Mouse (Mus musculus): ENCODE measurements around the gene Ercc2. TPM values are rescaled to one million over a fixed set of nuclear protein-coding genes. Genes with fewer than 3 reads are reported as not detected.

Ercc2 gene
- polyA plus RNA-seq, 1 experiment from 2014 or later = 23.3 TPM

DNA sequence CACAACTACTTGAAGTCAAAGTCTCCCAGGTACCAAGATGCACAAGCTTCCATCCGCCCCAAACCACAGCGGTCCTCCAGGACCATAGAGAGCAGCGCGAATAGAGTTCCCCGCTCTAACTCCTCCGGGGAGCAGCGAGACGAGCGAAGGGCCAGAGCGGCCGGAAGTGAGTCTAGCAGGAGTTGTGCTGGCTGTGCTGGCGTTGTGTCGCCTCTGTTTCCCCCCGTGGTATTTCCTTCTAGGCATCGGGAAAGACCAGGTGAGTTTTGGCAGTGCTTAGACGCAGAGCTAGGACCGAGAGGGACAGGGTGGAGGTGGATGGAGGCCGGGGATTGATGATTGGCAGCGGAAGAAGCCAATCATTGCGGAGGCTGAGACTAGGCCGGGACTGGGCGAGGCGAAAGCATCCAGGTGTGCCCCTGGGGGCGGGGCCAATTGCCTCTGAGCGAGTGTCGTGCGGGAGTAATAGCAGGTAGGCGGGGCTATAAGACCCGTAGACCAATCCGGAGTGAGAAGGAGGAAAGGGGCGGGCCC is 36.8 kb upstream of the Ercc2 start:
- Histone ChIP-seq H3K36me3 (replicated peaks) (peaks cover 19% of the 10 kb centered on the region), H3K27ac (peak overlapping the region; percentile 83), H3K27me3 (peaks cover 20% of the 10 kb centered on the region), H3K4me2 (peak overlapping the region; percentile 72), H3K9ac (peak overlapping the region; percentile 71), H3K4me1 (peaks cover 32% of the 10 kb centered on the region), H3K9me3 (no peaks in the 10 kb centered on the region), H3K4me3 (replicated peaks) (peak overlapping the region; percentile 63)
- WGBS = under 1% methylated on average over 31 of the region's 31 CpGs
- peak; percentile 95 for ATAC-seq (ENCODE audit: low FRiP score)

DNA sequence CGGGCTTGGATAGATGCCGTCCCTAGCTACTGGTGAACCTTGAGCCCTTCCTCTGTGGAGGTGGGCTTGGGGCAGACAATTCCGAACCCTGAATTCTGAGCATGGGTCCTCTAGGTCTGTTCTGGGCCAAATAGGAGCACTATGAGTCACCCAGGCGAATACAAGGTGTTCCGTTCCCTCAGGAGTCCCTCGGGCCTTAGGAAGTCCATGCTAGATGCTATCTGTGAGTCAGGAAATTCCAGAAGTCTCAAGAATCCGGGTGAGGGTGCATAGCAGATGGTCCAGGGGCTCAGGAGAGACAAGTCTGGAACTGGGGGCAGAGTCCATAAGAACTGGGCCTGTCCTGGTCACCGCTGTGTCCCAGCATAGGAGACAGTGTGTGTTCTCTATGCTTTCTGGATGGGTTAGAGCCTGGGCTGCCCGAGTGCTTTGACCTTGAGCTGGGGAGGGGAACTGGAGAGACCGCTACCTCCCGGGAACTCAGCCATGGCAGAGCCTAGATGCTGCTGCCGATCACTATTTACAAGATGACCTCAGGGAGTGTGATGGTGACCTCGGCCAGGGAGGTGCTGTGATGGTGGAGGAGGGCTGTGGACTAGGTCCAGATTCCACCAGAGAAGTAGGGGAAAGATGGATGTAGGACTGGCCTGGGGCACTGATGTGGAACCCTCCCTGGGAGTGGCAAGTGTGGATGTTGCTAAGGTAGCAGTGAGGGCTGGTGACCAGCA is 32.5 kb upstream of the Ercc2 start:
- Histone ChIP-seq H3K9ac (no peak overlapping the region), H3K9me3 (no peaks in the 10 kb centered on the region), H3K4me1 (peaks cover 14% of the 10 kb centered on the region), H3K27me3 (no peaks in the 10 kb centered on the region), H3K27ac (no peak overlapping the region), H3K4me2 (no peak overlapping the region), H3K36me3 (replicated peaks) (peaks cover 59% of the 10 kb centered on the region), H3K4me3 (replicated peaks) (no peak overlapping the region)
- ATAC-seq (ENCODE audit: low FRiP score) = no peak
- WGBS = 88% methylated on average over 13 of the region's 13 CpGs

DNA sequence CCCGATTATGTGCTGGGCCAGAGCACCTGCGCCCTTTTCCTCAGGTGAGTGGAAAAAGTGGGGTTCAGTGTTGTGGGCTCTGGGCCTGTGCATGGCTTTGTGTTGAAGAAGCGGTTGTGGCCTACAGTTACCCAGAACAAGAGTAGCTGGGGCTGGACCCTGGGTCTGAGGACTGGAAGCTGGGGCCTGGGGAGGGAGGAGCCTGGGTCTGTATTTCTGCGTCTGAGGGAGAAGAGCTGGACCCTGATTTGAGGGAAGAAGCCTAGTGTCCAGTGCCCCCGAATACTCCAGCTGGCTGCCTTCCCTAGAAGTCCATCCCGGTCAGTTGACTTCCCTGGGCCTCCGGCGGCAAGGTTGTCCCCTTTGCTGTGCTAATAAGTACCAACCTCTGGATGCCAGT is 31.6 kb upstream of the Ercc2 start:
- Histone ChIP-seq H3K27ac (no peak overlapping the region), H3K27me3 (no peaks in the 10 kb centered on the region), H3K9me3 (no peaks in the 10 kb centered on the region), H3K36me3 (replicated peaks) (peaks cover 68% of the 10 kb centered on the region), H3K4me1 (peaks cover 10% of the 10 kb centered on the region), H3K4me2 (no peak overlapping the region), H3K9ac (no peak overlapping the region), H3K4me3 (replicated peaks) (no peak overlapping the region)
- no peak for ATAC-seq (ENCODE audit: low FRiP score)
- 92% methylated on average over 8 of the region's 8 CpGs for WGBS

DNA sequence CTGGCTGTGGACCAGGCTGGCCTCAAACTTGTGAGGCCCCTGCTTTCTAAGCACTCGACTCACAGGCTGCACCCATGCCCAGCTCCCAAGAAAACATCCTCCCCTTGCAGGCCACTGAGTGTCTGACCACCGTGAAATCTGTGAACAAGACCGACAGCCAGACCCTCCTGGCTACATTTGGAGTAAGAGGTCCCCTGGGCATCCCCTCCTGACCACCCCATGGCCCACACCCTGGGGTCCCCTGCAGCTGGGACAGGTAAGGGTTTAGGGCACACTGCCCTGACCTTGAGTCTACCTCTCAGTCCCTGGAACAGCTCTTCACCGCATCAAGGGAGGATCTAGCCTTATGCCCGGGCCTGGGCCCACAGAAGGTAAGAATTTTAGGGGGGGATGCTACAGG is 26.8 kb upstream of the Ercc2 start:
- H3K36me3 ChIP-seq (replicated peaks) = peaks cover 71% of the 10 kb centered on the region
- WGBS = 89% methylated on average over 5 of the region's 5 CpGs

DNA sequence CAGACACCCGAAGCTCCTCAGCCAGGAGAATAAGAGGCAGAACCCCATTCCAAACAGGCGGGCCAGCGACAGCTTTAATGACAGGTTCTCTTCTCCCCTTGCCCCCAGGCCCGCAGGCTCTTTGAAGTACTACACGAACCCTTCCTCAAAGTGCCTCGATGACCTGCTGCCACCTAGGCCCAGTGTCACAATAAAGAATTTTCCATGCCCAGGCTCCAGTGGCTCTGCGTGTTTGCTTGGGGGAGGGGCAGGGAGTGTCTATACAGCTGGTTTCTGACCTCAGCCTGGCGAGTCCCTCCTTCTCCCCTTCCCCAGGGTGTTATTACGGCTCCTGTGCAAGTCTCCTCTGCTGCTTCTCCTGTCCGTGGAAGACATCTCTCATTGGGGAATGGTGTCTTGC is 25.5 kb upstream of the Ercc2 start:
- H3K36me3 ChIP-seq (replicated peaks) = peaks cover 60% of the 10 kb centered on the region
- H3K27me3 ChIP-seq = no peaks in the 10 kb centered on the region
- peaks cover 24% of the 10 kb centered on the region for H3K4me1 ChIP-seq
- no peak overlapping the region for H3K9ac ChIP-seq
- WGBS = 81% methylated on average over 10 of the region's 10 CpGs
- no peak for ATAC-seq (ENCODE audit: low FRiP score)
- H3K4me2 ChIP-seq = no peak overlapping the region
- no peak overlapping the region for H3K27ac ChIP-seq
- no peaks in the 10 kb centered on the region for H3K9me3 ChIP-seq
- H3K4me3 ChIP-seq (replicated peaks) = no peak overlapping the region

More for the DNA sequence above, 26.8 kb upstream of the Ercc2 start:
- Histone ChIP-seq H3K27ac (no peak overlapping the region), H3K9me3 (no peaks in the 10 kb centered on the region), H3K4me1 (peaks cover 13% of the 10 kb centered on the region), H3K27me3 (no peaks in the 10 kb centered on the region), H3K9ac (no peak overlapping the region), H3K4me2 (no peak overlapping the region), H3K4me3 (replicated peaks) (no peak overlapping the region)
- ATAC-seq (ENCODE audit: low FRiP score) = no peak

DNA sequence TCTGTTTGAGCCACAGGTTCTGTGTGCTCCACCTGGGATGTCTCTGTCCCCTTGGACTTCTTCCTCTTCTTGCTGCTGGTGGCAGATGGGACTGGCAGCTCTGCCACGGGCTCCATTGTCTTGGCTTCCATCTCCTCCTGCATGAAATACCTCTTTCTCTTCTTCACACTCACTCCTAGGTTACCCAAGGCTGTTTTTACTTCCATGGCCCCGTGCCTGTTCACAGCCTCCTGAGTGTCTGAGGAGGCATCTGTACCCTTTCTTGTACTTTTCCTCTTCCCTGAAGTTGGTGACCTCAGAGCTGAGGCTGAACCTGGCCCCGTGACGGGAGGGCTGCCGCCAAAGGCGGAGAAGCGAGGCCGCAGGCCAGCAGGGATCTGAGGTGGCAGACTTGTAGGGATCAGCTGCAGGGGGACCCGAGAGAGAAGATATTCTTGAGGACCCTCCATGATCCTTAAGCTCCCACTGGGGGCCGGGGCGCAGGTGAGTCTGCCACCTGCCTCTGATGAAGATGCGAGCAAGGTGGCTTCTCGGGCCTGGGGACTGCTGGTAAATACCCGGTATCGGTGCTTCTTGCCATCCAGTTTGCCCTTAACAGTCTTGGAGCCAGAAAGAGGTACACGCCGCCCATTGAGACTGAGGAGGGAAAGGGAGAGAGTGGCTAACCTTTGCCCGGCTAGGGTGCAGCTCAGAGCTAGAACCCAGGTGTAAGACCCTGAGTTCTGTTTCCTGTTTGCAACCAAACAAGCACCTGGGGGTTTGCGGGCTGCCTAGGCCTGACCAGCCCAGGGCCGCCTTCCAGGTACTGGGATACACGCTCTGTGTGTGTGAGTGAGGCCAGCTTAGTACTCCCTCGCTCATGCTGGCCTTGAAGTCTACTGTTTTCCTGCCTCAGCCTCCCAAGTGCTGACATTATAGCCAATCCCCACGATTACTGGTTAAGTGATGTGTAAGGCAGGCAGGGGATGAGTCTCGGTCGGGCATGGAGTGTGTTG is 24.1 kb upstream of the Ercc2 start:
- H3K27ac ChIP-seq = no peak overlapping the region
- no peak for ATAC-seq (ENCODE audit: low FRiP score)
- WGBS = 94% methylated on average over 25 of the region's 25 CpGs
- peak overlapping the region; percentile 97 for H3K4me2 ChIP-seq
- no peaks in the 10 kb centered on the region for H3K9me3 ChIP-seq
- peaks cover 47% of the 10 kb centered on the region for H3K36me3 ChIP-seq (replicated peaks)
- peak overlapping the region; percentile 66 for H3K4me3 ChIP-seq (replicated peaks)
- peaks cover 7% of the 10 kb centered on the region for H3K27me3 ChIP-seq
- peak overlapping the region; percentile 73 for H3K9ac ChIP-seq
- H3K4me1 ChIP-seq = peaks cover 38% of the 10 kb centered on the region

DNA sequence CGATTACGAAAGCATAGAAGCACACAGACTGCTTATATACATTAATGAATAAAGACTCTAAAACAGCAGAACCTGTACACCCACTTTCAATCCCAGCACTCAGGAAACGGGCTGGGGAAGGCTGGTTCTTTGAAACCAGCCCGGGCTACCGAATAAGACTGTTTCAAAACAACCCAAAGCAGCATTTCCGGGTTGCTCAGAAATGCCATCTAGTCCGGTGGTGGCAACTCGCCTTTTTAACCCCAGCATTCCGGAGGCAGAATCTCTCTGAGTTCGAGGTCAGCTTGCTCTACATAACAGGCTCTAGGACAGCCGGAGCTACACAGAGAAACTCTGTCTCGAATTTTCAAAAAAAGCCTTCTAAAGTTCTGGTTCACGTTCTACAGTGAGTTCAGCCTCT is 23.2 kb upstream of the Ercc2 start:
- H3K4me2 ChIP-seq = peak overlapping the region; percentile 97
- peak overlapping the region; percentile 73 for H3K9ac ChIP-seq
- peaks cover 15% of the 10 kb centered on the region for H3K27me3 ChIP-seq
- peak overlapping the region; percentile 66 for H3K4me3 ChIP-seq (replicated peaks)
- 23% methylated on average over 13 of the region's 13 CpGs for WGBS
- H3K4me1 ChIP-seq = peaks cover 40% of the 10 kb centered on the region
- peaks cover 38% of the 10 kb centered on the region for H3K36me3 ChIP-seq (replicated peaks)
- no peak for ATAC-seq (ENCODE audit: low FRiP score)
- H3K9me3 ChIP-seq = no peaks in the 10 kb centered on the region
- H3K27ac ChIP-seq = no peak overlapping the region

DNA sequence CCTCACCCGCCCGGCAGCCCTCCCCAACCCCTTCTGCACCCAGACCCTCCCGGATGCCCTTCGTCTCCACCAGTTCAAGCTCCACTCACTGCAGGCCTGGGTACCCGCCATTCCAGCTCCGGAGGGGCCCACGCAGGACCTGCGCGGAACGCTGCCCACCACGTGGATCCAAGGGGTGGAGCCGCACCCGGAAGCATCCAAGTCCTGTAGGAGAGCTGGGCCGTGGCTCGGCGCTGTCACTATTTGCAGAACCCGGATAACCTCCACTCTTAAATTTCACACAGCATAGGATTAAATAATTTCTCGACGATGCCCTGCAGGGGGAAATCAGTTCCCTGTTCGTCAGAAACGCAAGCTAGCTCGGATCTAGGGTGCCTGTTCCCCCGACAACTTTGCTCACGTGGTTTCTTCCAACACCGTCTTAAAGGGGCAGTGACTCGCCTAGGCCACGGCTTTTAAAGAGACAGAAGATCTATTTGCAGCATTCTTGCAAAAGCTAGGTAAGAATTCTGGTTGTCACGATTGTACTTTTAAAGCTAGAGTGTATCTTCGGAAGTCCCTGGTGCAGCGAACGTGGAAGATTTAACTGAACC is 22.4 kb upstream of the Ercc2 start, which contains the start of the genes Cd3eap and Ppp1r13l:
Gene Cd3eap, minus strand, starts transcription at position 185 of the 593 bp plus-strand sequence.
Gene Ppp1r13l, plus strand, starts transcription at position 451 of the 593 bp plus-strand sequence.
- Histone ChIP-seq H3K4me3 (replicated peaks) (peak within 1 kb of the TSS; percentile 66), H3K27ac (peak within 1 kb of the TSS; percentile 47; the same call in 1 of the 2 replicates), H3K4me1 (peaks cover 46% of the 10 kb centered on the region), H3K27me3 (peaks cover 16% of the 10 kb centered on the region), H3K36me3 (replicated peaks) (peaks cover 31% of the 10 kb centered on the region), H3K9me3 (no peaks in the 10 kb centered on the region), H3K4me2 (peak within 1 kb of the TSS; percentile 97), H3K9ac (peak within 1 kb of the TSS; percentile 73)
- WGBS = under 1% methylated on average over 31 of the region's 31 CpGs
- ATAC-seq (ENCODE audit: low FRiP score) = peak; percentile 77

DNA sequence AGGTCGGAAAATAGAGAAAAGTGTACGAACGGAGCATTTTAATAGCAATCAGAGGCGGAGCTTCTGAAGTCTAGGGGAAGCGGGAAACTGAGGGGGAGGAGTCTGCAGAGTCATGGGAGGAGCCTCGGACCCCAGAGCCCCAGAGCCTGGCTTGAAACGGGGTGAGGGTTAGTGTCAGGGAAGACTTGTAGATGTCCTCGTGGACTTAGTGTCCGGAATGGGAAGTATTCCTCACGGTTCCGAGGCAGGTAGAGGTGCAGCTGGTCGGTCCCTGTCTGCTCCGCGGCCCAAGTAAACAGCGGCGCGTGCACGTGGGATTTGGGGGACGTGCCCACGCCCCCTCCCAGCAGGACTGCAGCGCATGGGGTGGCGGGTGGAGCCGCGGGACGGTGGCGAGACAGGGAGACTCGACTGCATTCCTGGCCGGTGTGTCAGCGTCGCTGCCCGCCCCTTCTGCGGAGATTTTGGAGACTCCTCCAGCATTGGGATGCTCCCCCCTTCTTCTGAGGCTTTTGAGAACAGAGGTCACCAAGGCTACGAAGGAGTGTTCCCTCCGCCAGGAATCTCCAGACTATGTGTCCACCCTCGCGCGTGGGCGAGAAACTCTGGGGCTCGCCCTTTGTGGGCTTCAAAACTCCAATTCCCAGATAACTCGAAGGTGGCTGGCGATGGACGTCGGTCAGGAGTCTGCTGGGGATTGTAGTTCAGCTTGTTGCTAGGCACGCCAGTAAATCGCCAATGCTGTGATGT is 21.7 kb upstream of the Ercc2 start:
- peaks cover 16% of the 10 kb centered on the region for H3K27me3 ChIP-seq
- peak overlapping the region; percentile 97 for H3K4me2 ChIP-seq
- H3K4me3 ChIP-seq (replicated peaks) = peak overlapping the region; percentile 66
- under 1% methylated on average over 45 of the region's 45 CpGs for WGBS
- peak; percentile 78 for ATAC-seq (ENCODE audit: low FRiP score)
- no peak overlapping the region for H3K27ac ChIP-seq
- H3K36me3 ChIP-seq (replicated peaks) = peaks cover 25% of the 10 kb centered on the region
- peaks cover 46% of the 10 kb centered on the region for H3K4me1 ChIP-seq
- no peaks in the 10 kb centered on the region for H3K9me3 ChIP-seq
- peak overlapping the region; percentile 73 for H3K9ac ChIP-seq

DNA sequence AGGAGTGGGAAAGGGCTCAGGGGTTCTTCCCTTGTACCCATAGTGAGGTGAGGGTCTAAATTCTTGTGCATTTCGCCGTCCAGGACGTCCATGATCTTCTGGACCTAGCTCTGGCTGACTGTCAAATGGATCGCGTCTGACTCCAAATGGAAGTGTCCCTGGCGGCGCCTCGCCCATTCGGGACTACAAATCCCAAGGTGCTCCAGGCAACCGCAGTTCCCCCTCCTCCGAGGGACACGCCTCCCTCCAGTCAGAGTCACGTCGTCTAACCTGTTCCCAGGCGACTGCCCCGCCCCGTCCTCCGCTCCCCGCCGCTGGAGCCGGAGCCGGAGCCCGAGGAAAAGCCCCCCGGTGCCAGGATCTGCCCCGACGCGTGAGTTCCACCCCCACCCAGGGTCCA is 20.9 kb upstream of the Ercc2 start:
- peak overlapping the region; percentile 73 for H3K9ac ChIP-seq
- WGBS = under 1% methylated on average over 27 of the region's 27 CpGs
- H3K9me3 ChIP-seq = no peaks in the 10 kb centered on the region
- ATAC-seq (ENCODE audit: low FRiP score) = peak; percentile 73
- H3K4me2 ChIP-seq = peak overlapping the region; percentile 97
- peaks cover 46% of the 10 kb centered on the region for H3K4me1 ChIP-seq
- peaks cover 18% of the 10 kb centered on the region for H3K36me3 ChIP-seq (replicated peaks)
- H3K27me3 ChIP-seq = peaks cover 16% of the 10 kb centered on the region
- H3K27ac ChIP-seq = no peak overlapping the region
- peak overlapping the region; percentile 66 for H3K4me3 ChIP-seq (replicated peaks)

DNA sequence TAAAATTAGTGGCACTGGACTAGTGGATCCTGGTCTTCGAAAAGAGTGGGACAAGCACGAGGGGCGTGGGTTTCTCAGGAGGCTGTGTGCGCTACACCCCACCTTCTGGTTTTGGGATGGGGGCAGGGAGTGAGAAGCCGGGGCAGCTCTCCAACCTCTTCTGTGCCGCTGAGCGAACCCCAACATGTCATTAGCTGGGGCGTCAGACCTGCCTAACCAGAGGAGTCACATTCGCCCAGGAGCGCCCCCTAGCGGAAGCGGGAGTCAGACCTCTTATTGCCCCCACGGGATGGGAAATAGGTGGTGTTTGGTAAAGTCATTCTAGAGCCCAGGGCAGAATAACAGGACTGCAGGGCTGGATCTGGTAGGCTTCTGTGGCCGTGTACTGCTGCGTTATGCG is 20.1 kb upstream of the Ercc2 start:
- ATAC-seq (ENCODE audit: low FRiP score) = no peak
- H3K36me3 ChIP-seq (replicated peaks) = peaks cover 10% of the 10 kb centered on the region
- peak overlapping the region; percentile 97 for H3K4me2 ChIP-seq
- H3K4me1 ChIP-seq = peaks cover 46% of the 10 kb centered on the region
- peak overlapping the region; percentile 66 for H3K4me3 ChIP-seq (replicated peaks)
- H3K27me3 ChIP-seq = peaks cover 16% of the 10 kb centered on the region
- 0 out of 2 replicates have a peak overlapping the region, but pooled peaks have one; percentile 73 for H3K9ac ChIP-seq
- no peaks in the 10 kb centered on the region for H3K9me3 ChIP-seq
- 0 out of 2 replicates have a peak overlapping the region, but pooled peaks have one; percentile 8 for H3K27ac ChIP-seq
- WGBS = 10% methylated on average over 16 of the region's 16 CpGs
